Mouse (Mus musculus) lung, adult 2 months (tissue): ENCODE results near the gene Fgfbp3.

Experiments
- CTCF ChIP-seq: fragments of 200-500 bp; IDR thresholded peaks from 2 replicates; pipeline ENCODE4 v1.5.1; 2011; ENCODE audit warnings: mild to moderate bottlenecking, low read length, control low read depth; ENCODE audit not compliant: insufficient read depth
- POLR2A ChIP-seq: fragments of 200-500 bp; IDR thresholded peaks from 2 replicates; pipeline ENCODE4 v1.6.1; 2011; ENCODE audit warnings: low read depth, mild to moderate bottlenecking, control low read depth, low read length, borderline replicate concordance; ENCODE audit errors: extremely low read depth

- TF ChIP-seq CTCF = peak; percentile 29
- TF ChIP-seq POLR2A = peak; percentile 60; the same call in 1 of the 2 replicates
Observed at GRCm38 (mm10) chr19:36918441-36919301, 744 bp downstream of the Fgfbp3 start.
